13 mouse cellular contexts compared by ENCODE assay signal in the genomic region with DNA sequence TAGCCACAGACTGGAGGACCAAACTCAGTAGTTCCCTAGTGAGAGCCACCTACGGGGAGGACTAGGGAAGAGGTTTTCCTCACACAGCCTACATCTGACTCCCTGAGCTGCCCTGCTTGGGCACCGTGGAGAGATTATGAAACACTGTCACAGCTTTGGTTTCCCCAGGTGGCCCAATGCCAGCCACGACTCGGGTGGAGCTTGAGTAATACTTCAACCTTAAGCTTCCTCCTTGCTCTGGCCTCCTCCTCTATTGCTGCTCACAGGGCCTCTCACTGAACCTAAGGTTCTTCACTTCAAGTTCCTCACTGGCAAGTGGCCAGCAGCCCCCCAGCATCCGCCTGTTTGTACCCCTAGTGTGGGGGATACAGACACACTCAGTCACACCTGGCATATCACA.
DNase-seq lines count a peak whose midpoint lies in the region; ATAC-seq and TF ChIP-seq lines count a peak whose summit lies in the region.
"Had no signal": no experiment of that assay in that cellular context is flagged by ENCODE, and none has a peak within 500 bp of the region (broad histone marks: within the 10 kb centered on the region; RNA-seq: fewer than 3 reads in every experiment).

No protein-coding gene starts in this region.

- 31% methylated on average over 5 of the region's 5 CpGs for WGBS in kidney, adult 2 months
- 77% methylated on average over 5 of the region's 5 CpGs for WGBS in embryonic facial prominence, embryonic 10.5 days

- no peaks in the 10 kb centered on the region; the same call in 1 of the 2 replicates for H3K4me1 ChIP-seq in kidney, adult 2 months (ENCODE audit: control insufficient read depth, insufficient read depth, low read length)
- H3K4me1 ChIP-seq in embryonic facial prominence, embryonic 10.5 days: peaks cover 32% of the 10 kb centered on the region

- no peaks in the 10 kb centered on the region for H3K9me3 ChIP-seq in embryonic facial prominence, embryonic 10.5 days
- H3K9me3 ChIP-seq: hindbrain, embryonic 10.5 days; liver, embryonic 12.5 days; neural tube, embryonic 12.5 days had no signal

- no peaks in the 10 kb centered on the region for H3K36me3 ChIP-seq in kidney, adult 2 months (ENCODE audit: control insufficient read depth, insufficient read depth, low read length)
- no peaks in the 10 kb centered on the region for H3K36me3 ChIP-seq in embryonic facial prominence, embryonic 10.5 days (replicated peaks)
- H3K36me3 ChIP-seq: hindbrain, embryonic 10.5 days; liver, embryonic 12.5 days; midbrain, embryonic 12.5 days; neural tube, embryonic 12.5 days had no signal

- DNase-seq in kidney, adult 2 months: peak; percentile 50
- DNase-seq in kidney, adult 11 months: no peak
- DNase-seq in adrenal gland, postnatal 25 days: peak; percentile 43
- no peak for DNase-seq in embryonic facial prominence, embryonic 10.5 days (ENCODE audit: low spot score)
- no peak for DNase-seq in left cerebral cortex, adult 2 months (ENCODE audit: extremely low spot score in 1 of 2, low spot score in 2 of 2)
- no peak for DNase-seq in right cerebral cortex, postnatal 14 days
- DNase-seq: right cerebral cortex, adult 18-20 months had no signal

- no peak for TF ChIP-seq POLR2A in kidney, adult 2 months (IDR thresholded peaks at IDR 0.05; ENCODE audit: low read depth, low read length)

- no peak overlapping the region for H3K27ac ChIP-seq in kidney, adult 2 months (ENCODE audit: insufficient read depth, low read depth, low read length)
- no peak overlapping the region for H3K27ac ChIP-seq in embryonic facial prominence, embryonic 10.5 days (replicated peaks)
- no peak overlapping the region for H3K27ac ChIP-seq in left cerebral cortex, adult 2 months
- H3K27ac ChIP-seq: hindbrain, embryonic 10.5 days; liver, embryonic 12.5 days; midbrain, embryonic 12.5 days; neural tube, embryonic 12.5 days had no signal

- intact Hi-C loops in left cerebral cortex, adult 2 months (cut with DNase I): loop anchor here (5.0 kb wide), 1 partner anchor 151 kb away; no protein-coding TSS in a partner anchor

- H3K27me3 ChIP-seq in kidney, adult 2 months (replicated peaks; ENCODE audit: control insufficient read depth, insufficient read depth, low read length): no peaks in the 10 kb centered on the region
- H3K27me3 ChIP-seq in embryonic facial prominence, embryonic 10.5 days (replicated peaks; ENCODE audit: low read depth, poor library complexity, severe bottlenecking): peaks cover 34% of the 10 kb centered on the region
- H3K27me3 ChIP-seq: neural tube, embryonic 12.5 days had no signal

- no peak for TF ChIP-seq CTCF in kidney, adult 2 months (conservative IDR thresholded peaks at IDR 0.05; ENCODE audit: insufficient read depth, insufficient read length, low read depth, low read length)
- TF ChIP-seq CTCF in left cerebral cortex, adult 2 months (IDR thresholded peaks at IDR 0.05): no peak

- peak; percentile 68 to 74 for ATAC-seq in hematopoietic stem cell, adult 5-6 weeks (replicated peaks in 1 of 2; ENCODE audit: insufficient read depth in 1 of 2, low FRiP score in 2 of 2, low TSS enrichment in 1 of 2, low read depth in 1 of 2, poor library complexity in 2 of 2, severe bottlenecking in 2 of 2)
- ATAC-seq in megakaryocyte, adult 5-6 weeks (ENCODE audit: poor library complexity, severe bottlenecking): peak; percentile 91
- ATAC-seq: liver, embryonic 12.5 days had no signal

- H3K4me3 ChIP-seq in kidney, adult 2 months (ENCODE audit: insufficient read depth, low read depth, low read length): no peak overlapping the region
- no peak overlapping the region for H3K4me3 ChIP-seq in embryonic facial prominence, embryonic 10.5 days
- no peak overlapping the region for H3K4me3 ChIP-seq in left cerebral cortex, adult 2 months
- H3K4me3 ChIP-seq: hindbrain, embryonic 10.5 days; liver, embryonic 12.5 days; midbrain, embryonic 12.5 days; neural tube, embryonic 12.5 days had no signal

Comparison
In these comparisons a context has a peak if more than half of its experiments do, and no peak if none do; other contexts are left out.
1. DNase-seq: peak in kidney, adult 2 months (single experiment) and adrenal gland, postnatal 25 days (single experiment); none in kidney, adult 11 months (single experiment), embryonic facial prominence, embryonic 10.5 days (single experiment), left cerebral cortex, adult 2 months (0 of 2) and right cerebral cortex, postnatal 14 days (single experiment).